Mouse (Mus musculus) ES-E14 (cell line): ENCODE measurements around the gene Vdr.

Source experiments
- CHD2 ChIP-seq: IDR thresholded peaks from 2 replicates; pipeline ENCODE4 v1.6.1; 2014; ENCODE audit warnings: mild to moderate bottlenecking, low read depth, low read length, inconsistent platforms
- HCFC1 ChIP-seq: IDR thresholded peaks from 2 replicates; pipeline ENCODE4 v1.6.1; 2012; ENCODE audit warnings: low read length, inconsistent platforms, borderline replicate concordance; ENCODE audit not compliant: insufficient read depth
- ZC3H11A ChIP-seq: IDR thresholded peaks from 2 replicates; pipeline ENCODE4 v1.6.1; 2012; ENCODE audit warnings: low read depth, mild to moderate bottlenecking, inconsistent platforms, low read length, borderline replicate concordance
- ZNF384 ChIP-seq: IDR thresholded peaks from 2 replicates; pipeline ENCODE4 v1.6.1; 2012; ENCODE audit warnings: low read depth, low read length, inconsistent platforms

GRCm38 (mm10) chr15:97836894-97837247 lies 73.6 kb downstream of the Vdr start:
- TF ChIP-seq ZC3H11A (no peak), CHD2 (no peak), ZNF384 (no peak), HCFC1 (no peak)
